Mouse (Mus musculus) forebrain, embryonic 14.5 days (tissue): ENCODE data around the gene Zfp260. TPM values are rescaled to one million over a fixed set of nuclear protein-coding genes. Genes with fewer than 3 reads are reported as not detected.
"Not testable (repeated sequence)": the region's sequence is repeated elsewhere in the genome, so short reads cannot be mapped to it uniquely, and the experiment has no call there.

Experiments
- ATAC-seq: fragments of 200-750 bp; cut with Nextera tagmentation; 2 replicates; pipeline ENCODE4 v1.8.0; 2017; ENCODE audit warnings: mild to moderate bottlenecking, moderate library complexity
- DNase-seq: peaks from one replicate; pipeline ENCODE4 v3.0.0-alpha.2; 2015; ENCODE audit warnings: low spot score
- H3K27ac ChIP-seq: fragments of 300-500 bp; sonication (generic); 2 replicates; pipeline ENCODE4 v1.5.1; 2014; ENCODE audit warnings: low read depth, mild to moderate bottlenecking, control low read depth, low read length, moderate library complexity
- H3K27me3 ChIP-seq: fragments of 300-500 bp; sonication (generic); replicated peaks from 2 replicates; pipeline ENCODE4 v1.6.1; 2014; ENCODE audit warnings: low read length, control low read depth, mixed read lengths; ENCODE audit not compliant: control insufficient read depth, insufficient read depth
- H3K36me3 ChIP-seq: fragments of 300-500 bp; sonication (generic); 2 replicates; pipeline ENCODE4 v1.6.1; 2014; ENCODE audit warnings: low read length, control low read depth; ENCODE audit not compliant: control insufficient read depth, insufficient read depth
- H3K4me1 ChIP-seq: fragments of 300-500 bp; sonication (generic); 2 replicates; pipeline ENCODE4 v1.6.1; 2014; ENCODE audit warnings: antibody characterized with exemption, low read length, control low read depth; ENCODE audit not compliant: control insufficient read depth, insufficient read depth
- H3K4me2 ChIP-seq: fragments of 300-500 bp; sonication (generic); 2 replicates; pipeline ENCODE4 v1.6.1; 2014; ENCODE audit warnings: mild to moderate bottlenecking, control low read depth, low read length
- H3K4me3 ChIP-seq: fragments of 300-500 bp; sonication (generic); 2 replicates; pipeline ENCODE4 v1.5.1; 2014; ENCODE audit warnings: low read depth, low read length, control low read depth
- H3K9ac ChIP-seq: fragments of 300-500 bp; sonication (generic); 2 replicates; pipeline ENCODE4 v1.6.1; 2014; ENCODE audit warnings: mild to moderate bottlenecking, low read length, control low read depth, moderate library complexity
- H3K9me3 ChIP-seq: fragments of 300-500 bp; sonication (generic); replicated peaks from 2 replicates; pipeline ENCODE4 v1.6.1; 2016; ENCODE audit warnings: low read length, control low read depth, mixed read lengths; ENCODE audit not compliant: control insufficient read depth
- WGBS: fragments of 180-500 bp; shearing (Covaris S2); extraction: QIAGEN DNeasy Blood & Tissue Kit; methylation state at CpG from one replicate; pipeline ENCODE4 v1.1.7; 2014; 5-methylcytosine and 5-hydroxymethylcytosine counted together
- polyA plus RNA-seq: library from polyadenylated mRNA; unstranded; fragments of >200 nt; fragmentation: Nextera tagmentation; extraction: Ambion mirVana; gene quantifications from 2 replicates; pipeline ENCODE4 v1.2.1, GENCODE M21; 2014

The Zfp260 gene
- polyA plus RNA-seq, 1 experiment from 2014 or later: 123 TPM

GRCm38 (mm10) chr7:30116076-30116475 is 21.5 kb downstream of the Zfp260 start:
- H3K36me3 ChIP-seq: no peaks in the 10 kb centered on the region
- DNase-seq: no peak

GRCm38 (mm10) chr7:30117935-30118334 is 23.4 kb downstream of the Zfp260 start:
- ATAC-seq, H3K4me3 ChIP-seq, H3K27ac ChIP-seq, DNase-seq, H3K27me3 ChIP-seq, H3K4me2 ChIP-seq, H3K9ac ChIP-seq, H3K36me3 ChIP-seq, H3K9me3 ChIP-seq, H3K4me1 ChIP-seq: not testable (repeated sequence)
- WGBS: 92% methylated on average over 12 of the region's 12 CpGs

More at GRCm38 (mm10) chr7:30116076-30116475, 21.5 kb downstream of the Zfp260 start:
- Histone ChIP-seq H3K4me1 (no peaks in the 10 kb centered on the region), H3K4me3 (no peak overlapping the region), H3K27ac (no peak overlapping the region), H3K9ac (no peak overlapping the region), H3K4me2 (no peak overlapping the region), H3K9me3 (no peaks in the 10 kb centered on the region), H3K27me3 (no peaks in the 10 kb centered on the region)
- WGBS: 96% methylated on average over 5 of the region's 5 CpGs
- ATAC-seq: no peak

GRCm38 (mm10) chr7:30121308-30122187 is 27.0 kb downstream of the Zfp260 start, which contains the start of gene Zfp382:
Gene Zfp382 (plus strand): TSS chr7:30121942.
- Histone ChIP-seq H3K36me3 (peaks cover 11% of the 10 kb centered on the region; the same call in 1 of the 2 replicates), H3K9me3 (no peaks in the 10 kb centered on the region), H3K9ac (peak within 1 kb of the TSS; percentile 83), H3K4me2 (peak within 1 kb of the TSS; percentile 66), H3K27ac (peak within 1 kb of the TSS; percentile 76), H3K27me3 (no peaks in the 10 kb centered on the region), H3K4me3 (peak within 1 kb of the TSS; percentile 74), H3K4me1 (0 out of 2 replicates have a peak, but pooled peaks cover 3% of the 10 kb centered on the region)
- peak; percentile 95 for DNase-seq
- WGBS: under 1% methylated on average over 61 of the region's 61 CpGs
- ATAC-seq: peak; percentile 99

- peak overlapping the region; percentile 83 for H3K9ac ChIP-seq
- 0 out of 2 replicates have a peak, but pooled peaks cover 3% of the 10 kb centered on the region for H3K4me1 ChIP-seq
- H3K27ac ChIP-seq: peak overlapping the region; percentile 76
- ATAC-seq (peak; percentile 50), DNase-seq (peak; percentile 47)
- H3K27me3 ChIP-seq: no peaks in the 10 kb centered on the region
- WGBS: 10% methylated on average over 15 of the region's 15 CpGs
- H3K36me3 ChIP-seq: peaks cover 17% of the 10 kb centered on the region; the same call in 1 of the 2 replicates
- no peaks in the 10 kb centered on the region for H3K9me3 ChIP-seq
- peak overlapping the region; percentile 66 for H3K4me2 ChIP-seq
- H3K4me3 ChIP-seq: peak overlapping the region; percentile 74
Measured at GRCm38 (mm10) chr7:30122188-30122530, 27.6 kb downstream of the Zfp260 start.

- ATAC-seq (no peak), DNase-seq (no peak)
- Histone ChIP-seq H3K36me3 (peaks cover 87% of the 10 kb centered on the region), H3K4me1 (no peaks in the 10 kb centered on the region), H3K9me3 (no peaks in the 10 kb centered on the region), H3K27ac (no peak overlapping the region), H3K4me3 (no peak overlapping the region), H3K9ac (no peak overlapping the region), H3K27me3 (no peaks in the 10 kb centered on the region), H3K4me2 (no peak overlapping the region)
- 98% methylated on average over 8 of the region's 8 CpGs for WGBS
Measured at GRCm38 (mm10) chr7:30129900-30130299, 35.3 kb downstream of the Zfp260 start.

GRCm38 (mm10) chr7:30132396-30132795 is 37.8 kb downstream of the Zfp260 start:
- DNase-seq (no peak), ATAC-seq (no peak)
- no peaks in the 10 kb centered on the region for H3K27me3 ChIP-seq
- H3K36me3 ChIP-seq: peaks cover 87% of the 10 kb centered on the region
- no peak overlapping the region for H3K4me2 ChIP-seq
- H3K4me3 ChIP-seq: no peak overlapping the region
- 93% methylated on average over 4 of the region's 4 CpGs for WGBS
- no peaks in the 10 kb centered on the region for H3K4me1 ChIP-seq
- H3K27ac ChIP-seq: no peak overlapping the region
- no peaks in the 10 kb centered on the region for H3K9me3 ChIP-seq
- H3K9ac ChIP-seq: no peak overlapping the region

- Histone ChIP-seq H3K9me3 (no peaks in the 10 kb centered on the region), H3K9ac (no peak overlapping the region), H3K27ac (no peak overlapping the region), H3K36me3 (peaks cover 53% of the 10 kb centered on the region), H3K4me1 (no peaks in the 10 kb centered on the region), H3K27me3 (no peaks in the 10 kb centered on the region), H3K4me2 (no peak overlapping the region), H3K4me3 (no peak overlapping the region)
- 92% methylated on average over 10 of the region's 10 CpGs for WGBS
- no peak for ATAC-seq
- DNase-seq: no peak
Measured at GRCm38 (mm10) chr7:30136826-30137225, 42.2 kb downstream of the Zfp260 start.

GRCm38 (mm10) chr7:30143170-30143554 is 48.6 kb downstream of the Zfp260 start:
- Histone ChIP-seq H3K36me3 (0 out of 2 replicates have a peak, but pooled peaks cover 2% of the 10 kb centered on the region), H3K27me3 (no peaks in the 10 kb centered on the region), H3K27ac (peak overlapping the region; percentile 53; the same call in 1 of the 2 replicates), H3K4me1 (no peaks in the 10 kb centered on the region), H3K9ac (peak overlapping the region; percentile 69), H3K4me3 (peak overlapping the region; percentile 52), H3K4me2 (peak overlapping the region; percentile 62), H3K9me3 (0 out of 2 replicates have a peak, but pooled peaks cover under 1% of the 10 kb centered on the region)
- DNase-seq (no peak), ATAC-seq (0 out of 2 replicates have a peak, but pooled peaks have one; percentile 21)
- WGBS: 15% methylated on average over 8 of the region's 8 CpGs
